Mouse (Mus musculus) heart, embryonic 12.5 days (tissue): Measurements from ENCODE around the gene Foxp1. TPM values are rescaled to one million over a fixed set of nuclear protein-coding genes. Genes with fewer than 3 reads are reported as not detected.

ENCODE experiments used
- ATAC-seq: fragments of 200-750 bp; cut with Nextera tagmentation; 2 replicates; pipeline ENCODE4 v1.8.0; 2017; ENCODE audit warnings: moderate TSS enrichment, moderate library complexity; ENCODE audit not compliant: insufficient number of reproducible peaks, low FRiP score
- H3K27ac ChIP-seq: fragments of 300-500 bp; sonication (generic); 2 replicates; pipeline ENCODE4 v1.5.1; 2016; ENCODE audit warnings: mild to moderate bottlenecking, moderate library complexity; ENCODE audit not compliant: poor library complexity, severe bottlenecking
- H3K27me3 ChIP-seq: fragments of 300-500 bp; sonication (generic); replicated peaks from 2 replicates; pipeline ENCODE4 v1.6.1; 2016; ENCODE audit warnings: mild to moderate bottlenecking, moderate library complexity
- H3K36me3 ChIP-seq: fragments of 300-500 bp; sonication (generic); 2 replicates; pipeline ENCODE4 v1.6.1; 2016; ENCODE audit warnings: mild to moderate bottlenecking, moderate library complexity
- H3K4me1 ChIP-seq: fragments of 300-500 bp; sonication (generic); replicated peaks from 2 replicates; pipeline ENCODE4 v1.6.1; 2016; ENCODE audit warnings: mild to moderate bottlenecking
- H3K4me2 ChIP-seq: fragments of 300-500 bp; sonication (generic); 2 replicates; pipeline ENCODE4 v1.6.1; 2016; ENCODE audit warnings: mild to moderate bottlenecking, moderate library complexity
- H3K4me3 ChIP-seq: fragments of 300-500 bp; sonication (generic); 2 replicates; pipeline ENCODE4 v1.5.1; 2016; ENCODE audit warnings: mild to moderate bottlenecking
- H3K9ac ChIP-seq: fragments of 300-500 bp; sonication (generic); 2 replicates; pipeline ENCODE4 v1.6.1; 2016; ENCODE audit warnings: mild to moderate bottlenecking, moderate library complexity
- H3K9me3 ChIP-seq: fragments of 300-500 bp; sonication (generic); replicated peaks from 2 replicates; pipeline ENCODE4 v1.6.1; 2016; ENCODE audit warnings: mild to moderate bottlenecking, moderate library complexity
- WGBS: fragments of 180-500 bp; shearing (Covaris S2); methylation state at CpG from one replicate; pipeline ENCODE4 v1.1.7; 2016; 5-methylcytosine and 5-hydroxymethylcytosine counted together
- polyA plus RNA-seq: library from polyadenylated mRNA; unstranded; fragments of >200 nt; fragmentation: Nextera tagmentation; extraction: Ambion mirVana; gene quantifications from 2 replicates; pipeline ENCODE4 v1.2.1, GENCODE M21; 2016

Foxp1 gene
- polyA plus RNA-seq, 1 experiment from 2014 or later = 91.1 TPM

- Histone ChIP-seq H3K4me2 (no peak overlapping the region), H3K36me3 (0 out of 2 replicates have a peak, but pooled peaks cover under 1% of the 10 kb centered on the region), H3K4me1 (peaks cover 53% of the 10 kb centered on the region), H3K4me3 (no peak overlapping the region), H3K27me3 (no peaks in the 10 kb centered on the region), H3K9ac (peak overlapping the region; percentile 1), H3K27ac (no peak overlapping the region), H3K9me3 (no peaks in the 10 kb centered on the region)
- ATAC-seq = no peak
- WGBS = 68% methylated on average over 8 of the region's 8 CpGs
Observed at GRCm38 (mm10) chr6:99062931-99063330, 459.6 kb downstream of the Foxp1 start.

- Histone ChIP-seq H3K27me3 (no peaks in the 10 kb centered on the region), H3K36me3 (no peaks in the 10 kb centered on the region), H3K9me3 (no peaks in the 10 kb centered on the region), H3K4me3 (no peak overlapping the region), H3K4me1 (peaks cover 40% of the 10 kb centered on the region), H3K4me2 (no peak overlapping the region), H3K9ac (no peak overlapping the region), H3K27ac (peak overlapping the region; percentile 16)
- WGBS = 33% methylated on average over 3 of the region's 3 CpGs
- ATAC-seq = no peak
Observed at GRCm38 (mm10) chr6:99058688-99059087, 463.8 kb downstream of the Foxp1 start.

- Histone ChIP-seq H3K4me2 (no peak overlapping the region), H3K9me3 (no peaks in the 10 kb centered on the region), H3K4me3 (no peak overlapping the region), H3K9ac (no peak overlapping the region), H3K27ac (no peak overlapping the region), H3K4me1 (peaks cover 31% of the 10 kb centered on the region), H3K36me3 (no peaks in the 10 kb centered on the region), H3K27me3 (no peaks in the 10 kb centered on the region)
- WGBS = 86% methylated on average over 4 of the region's 4 CpGs
- ATAC-seq = no peak
Observed at GRCm38 (mm10) chr6:99057113-99057553, 465.4 kb downstream of the Foxp1 start.

- H3K4me3 ChIP-seq = no peak overlapping the region
- no peak overlapping the region for H3K4me2 ChIP-seq
- no peak overlapping the region for H3K9ac ChIP-seq
- no peak for ATAC-seq
- no peaks in the 10 kb centered on the region for H3K9me3 ChIP-seq
- H3K27me3 ChIP-seq = no peaks in the 10 kb centered on the region
- peaks cover 31% of the 10 kb centered on the region for H3K4me1 ChIP-seq
- 0 out of 2 replicates have a peak overlapping the region, but pooled peaks have one; percentile 0 for H3K27ac ChIP-seq
- WGBS = 53% methylated on average over 2 of the region's 2 CpGs
- no peaks in the 10 kb centered on the region for H3K36me3 ChIP-seq
Observed at GRCm38 (mm10) chr6:99056379-99056778, 466.1 kb downstream of the Foxp1 start.

- H3K4me2 ChIP-seq = no peak overlapping the region
- H3K9me3 ChIP-seq = no peaks in the 10 kb centered on the region
- no peak overlapping the region for H3K9ac ChIP-seq
- no peak overlapping the region for H3K4me3 ChIP-seq
- 90% methylated on average over 2 of the region's 2 CpGs for WGBS
- H3K27ac ChIP-seq = no peak overlapping the region
- no peaks in the 10 kb centered on the region for H3K36me3 ChIP-seq
- peaks cover 36% of the 10 kb centered on the region for H3K4me1 ChIP-seq
- no peaks in the 10 kb centered on the region for H3K27me3 ChIP-seq
- ATAC-seq = no peak
Observed at GRCm38 (mm10) chr6:99053998-99054397, 468.5 kb downstream of the Foxp1 start.

GRCm38 (mm10) chr6:99053111-99053510 is 469.4 kb downstream of the Foxp1 start:
- no peak overlapping the region for H3K4me3 ChIP-seq
- H3K9me3 ChIP-seq = no peaks in the 10 kb centered on the region
- no peaks in the 10 kb centered on the region for H3K27me3 ChIP-seq
- H3K36me3 ChIP-seq = no peaks in the 10 kb centered on the region
- no peak overlapping the region for H3K4me2 ChIP-seq
- no peak overlapping the region for H3K27ac ChIP-seq
- no peak for ATAC-seq
- peaks cover 29% of the 10 kb centered on the region for H3K4me1 ChIP-seq
- WGBS = 53% methylated on average over 7 of the region's 7 CpGs
- no peak overlapping the region for H3K9ac ChIP-seq

GRCm38 (mm10) chr6:99051724-99052123 is 470.8 kb downstream of the Foxp1 start:
- H3K36me3 ChIP-seq = no peaks in the 10 kb centered on the region
- no peak for ATAC-seq

GRCm38 (mm10) chr6:99050288-99051006 is 472.1 kb downstream of the Foxp1 start:
- H3K9me3 ChIP-seq = no peaks in the 10 kb centered on the region
- WGBS = 75% methylated on average over 3 of the region's 3 CpGs
- ATAC-seq = no peak

More at GRCm38 (mm10) chr6:99051724-99052123, 470.8 kb downstream of the Foxp1 start:
- peaks cover 21% of the 10 kb centered on the region for H3K4me1 ChIP-seq
- no peak overlapping the region for H3K4me2 ChIP-seq
- H3K9ac ChIP-seq = no peak overlapping the region
- H3K4me3 ChIP-seq = no peak overlapping the region
- H3K9me3 ChIP-seq = no peaks in the 10 kb centered on the region
- H3K27ac ChIP-seq = no peak overlapping the region
- H3K27me3 ChIP-seq = no peaks in the 10 kb centered on the region

GRCm38 (mm10) chr6:99047322-99047721 is 475.2 kb downstream of the Foxp1 start:
- no peaks in the 10 kb centered on the region for H3K27me3 ChIP-seq
- H3K4me3 ChIP-seq = no peak overlapping the region
- H3K9ac ChIP-seq = no peak overlapping the region
- no peaks in the 10 kb centered on the region for H3K36me3 ChIP-seq
- H3K4me2 ChIP-seq = no peak overlapping the region
- whole genome bisulfite sequencing = 59% methylated on average over 5 of the region's 5 CpGs
- peaks cover 20% of the 10 kb centered on the region for H3K4me1 ChIP-seq
- no peaks in the 10 kb centered on the region for H3K9me3 ChIP-seq
- ATAC-seq = no peak
- H3K27ac ChIP-seq = no peak overlapping the region

More at GRCm38 (mm10) chr6:99050288-99051006, 472.1 kb downstream of the Foxp1 start:
- H3K36me3 ChIP-seq = no peaks in the 10 kb centered on the region
- no peak overlapping the region for H3K27ac ChIP-seq
- H3K4me2 ChIP-seq = no peak overlapping the region
- no peak overlapping the region for H3K9ac ChIP-seq
- no peaks in the 10 kb centered on the region for H3K27me3 ChIP-seq
- no peak overlapping the region for H3K4me3 ChIP-seq
- H3K4me1 ChIP-seq = peaks cover 16% of the 10 kb centered on the region; the same call in 1 of the 2 replicates

GRCm38 (mm10) chr6:99045845-99046788 is 476.4 kb downstream of the Foxp1 start:
- no peaks in the 10 kb centered on the region for H3K9me3 ChIP-seq
- H3K4me1 ChIP-seq = peaks cover 19% of the 10 kb centered on the region
- H3K4me2 ChIP-seq = no peak overlapping the region
- no peak overlapping the region for H3K4me3 ChIP-seq
- H3K27ac ChIP-seq = no peak overlapping the region
- no peak for ATAC-seq
- H3K27me3 ChIP-seq = no peaks in the 10 kb centered on the region
- H3K36me3 ChIP-seq = no peaks in the 10 kb centered on the region
- H3K9ac ChIP-seq = no peak overlapping the region
- 68% methylated on average over 5 of the region's 5 CpGs for WGBS
